Mouse (Mus musculus) brown adipose tissue, adult 24 weeks (tissue): Measurements from ENCODE around the gene Dnase2b. TPM values are rescaled to one million over a fixed set of nuclear protein-coding genes. Genes with fewer than 3 reads are reported as not detected.

Experiments
- polyA plus RNA-seq: library from polyadenylated mRNA; stranded (reverse); fragments of >200 nt; gene quantifications from 2 replicates; pipeline ENCODE4 v1.2.4, GENCODE M21; 2012; ENCODE audit not compliant: missing spikeins, insufficient read depth, insufficient read length

Gene Dnase2b
- polyA plus RNA-seq, 1 experiment = not detected

Other genes with a start within 250 kb of the Dnase2b start
- gene Ssx2ip, start 211.0 kb downstream of the Dnase2b start, polyA plus RNA-seq = 4.0 and 8.6 TPM in 2 replicates
- 4.9 and 5.0 TPM in 2 replicates for gene Ctbs, start 165.8 kb downstream of the Dnase2b start, polyA plus RNA-seq
- gene Spata1, start 115.8 kb downstream of the Dnase2b start, polyA plus RNA-seq = 3.4 and 6.4 TPM in 2 replicates
- 398 and 520 TPM in 2 replicates for gene Gng5, start 115.8 kb downstream of the Dnase2b start, polyA plus RNA-seq
- 15.7 and 25.5 TPM in 2 replicates for gene Rpf1, start 94.2 kb downstream of the Dnase2b start, polyA plus RNA-seq
- 1.4 TPM in 1 of 2 replicates, not detected in the other for gene Uox, start 45.2 kb downstream of the Dnase2b start, polyA plus RNA-seq
- not detected in 2 replicates for gene 4930503B20Rik, start 35.7 kb upstream of the Dnase2b start, polyA plus RNA-seq
- not detected in 2 replicates for gene Samd13, start 70.0 kb upstream of the Dnase2b start, polyA plus RNA-seq
- 31.6 and 32.9 TPM in 2 replicates for gene Prkacb, start 197.4 kb upstream of the Dnase2b start, polyA plus RNA-seq
- 0.59 and 2.3 TPM in 2 replicates for gene Ttll7, start 236.8 kb upstream of the Dnase2b start, polyA plus RNA-seq